ENCODE assay signal across 14 mouse cellular contexts in genomic region chr10:107628104-107628503, GRCm38 (mm10).
"Had no signal": no experiment of that assay in that cellular context is flagged by ENCODE, and none has a peak within 500 bp of the region (broad histone marks: within the 10 kb centered on the region; RNA-seq: fewer than 3 reads in every experiment).

No protein-coding gene starts in this region.

- H3K27me3 ChIP-seq: liver, embryonic 15.5 days; neural tube, embryonic 12.5 days had no signal

- H3K36me3 ChIP-seq: limb, embryonic 10.5 days; liver, embryonic 15.5 days; midbrain, embryonic 10.5 days; neural tube, embryonic 12.5 days had no signal

- H3K4me3 ChIP-seq: layer of hippocampus, adult 2 months; limb, embryonic 10.5 days; liver, embryonic 15.5 days; midbrain, embryonic 10.5 days; neural tube, embryonic 12.5 days had no signal

- H3K9me3 ChIP-seq: limb, embryonic 10.5 days; liver, embryonic 15.5 days; midbrain, embryonic 10.5 days; neural tube, embryonic 12.5 days had no signal

- H3K27ac ChIP-seq: layer of hippocampus, adult 2 months; limb, embryonic 10.5 days; liver, embryonic 15.5 days; midbrain, embryonic 10.5 days; neural tube, embryonic 12.5 days had no signal

- H3K4me1 ChIP-seq: liver, embryonic 15.5 days; midbrain, embryonic 10.5 days; neural tube, embryonic 12.5 days had no signal

- H3K9ac ChIP-seq: liver, embryonic 15.5 days; neural tube, embryonic 12.5 days had no signal

- ATAC-seq: lung, postnatal 0 days had no signal

- H3K4me2 ChIP-seq: liver, embryonic 11.5 days; liver, embryonic 15.5 days; neural tube, embryonic 12.5 days had no signal

- DNase-seq: lung, adult 2 months; lung, postnatal 36 days; midbrain, embryonic 14.5 days; right cerebral cortex, postnatal 4 days; spleen, adult 18-20 months; thymus, adult 18-20 months; thymus, postnatal 14 days had no signal
